Mouse (Mus musculus): Measurements from ENCODE around the gene Gm5134. TPM values are rescaled to one million over a fixed set of nuclear protein-coding genes. Genes with fewer than 3 reads are reported as not detected.
A peak's percentile ranks its signal among the peaks of the same experiment; 100 is the strongest.

Gene Gm5134
- total RNA-seq, 2 experiments from 2014 or later = not detected

DNA sequence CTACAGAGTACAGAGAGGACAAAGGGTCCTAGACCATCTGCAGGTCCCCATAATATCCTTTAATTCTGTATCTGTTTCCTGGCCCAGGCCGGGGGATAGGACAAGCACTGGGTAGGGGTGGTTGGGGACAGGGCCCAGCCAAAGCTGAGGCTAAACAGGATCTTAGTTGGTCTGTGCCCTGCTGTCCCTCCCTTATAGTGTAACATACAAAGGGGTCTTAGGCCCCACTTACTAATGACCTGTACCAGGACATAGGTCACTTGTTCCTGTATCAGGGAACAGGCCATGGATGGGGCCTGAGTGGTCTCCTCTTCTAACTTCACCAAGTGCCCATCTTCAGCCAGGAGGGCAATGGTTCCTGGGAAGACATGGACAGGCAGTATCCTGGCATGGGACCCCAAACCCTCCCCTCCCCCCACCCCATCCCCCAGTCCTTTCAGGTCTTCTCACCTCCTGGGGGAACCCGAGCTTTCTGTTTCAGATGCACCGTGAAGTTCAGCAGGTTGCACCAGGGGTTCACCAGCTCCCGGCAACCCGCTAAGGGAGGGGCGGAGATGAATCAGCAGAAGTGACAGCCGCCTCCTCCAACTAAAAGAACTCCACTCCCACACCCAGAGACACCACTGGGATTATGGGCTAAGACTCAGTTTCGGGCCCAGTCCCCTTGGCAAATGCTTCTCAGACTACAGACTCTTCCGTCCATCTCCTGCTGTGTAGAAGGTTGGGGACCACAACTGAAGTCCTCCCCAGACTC lies 14.7 kb upstream of the Gm5134 start:
- no peak for DNase-seq

DNA sequence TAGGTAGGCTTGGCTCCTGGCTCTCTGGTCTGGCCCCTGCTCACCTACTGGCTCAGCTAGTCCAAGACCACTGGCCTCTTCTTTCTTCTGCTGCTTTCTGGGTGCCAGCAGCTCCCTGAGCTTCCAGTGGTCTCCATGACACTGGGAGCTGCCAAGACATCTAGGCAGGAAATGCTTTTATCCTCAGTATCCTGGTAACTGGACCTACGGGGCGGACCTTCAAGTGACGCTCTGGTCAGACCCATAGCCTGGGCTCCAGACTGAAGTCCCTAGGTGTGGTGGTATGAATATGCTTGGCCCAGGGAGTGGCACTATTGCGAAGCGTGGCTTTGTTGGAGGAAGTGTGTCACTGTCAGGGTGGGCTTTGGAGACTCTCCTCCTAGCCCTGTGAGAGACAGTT lies 13.8 kb upstream of the Gm5134 start, which contains the start of gene Gm867:
TSS of gene Gm867 (minus strand) at position 153 of the 400 bp plus-strand sequence.
- DNase-seq = no peak

DNA sequence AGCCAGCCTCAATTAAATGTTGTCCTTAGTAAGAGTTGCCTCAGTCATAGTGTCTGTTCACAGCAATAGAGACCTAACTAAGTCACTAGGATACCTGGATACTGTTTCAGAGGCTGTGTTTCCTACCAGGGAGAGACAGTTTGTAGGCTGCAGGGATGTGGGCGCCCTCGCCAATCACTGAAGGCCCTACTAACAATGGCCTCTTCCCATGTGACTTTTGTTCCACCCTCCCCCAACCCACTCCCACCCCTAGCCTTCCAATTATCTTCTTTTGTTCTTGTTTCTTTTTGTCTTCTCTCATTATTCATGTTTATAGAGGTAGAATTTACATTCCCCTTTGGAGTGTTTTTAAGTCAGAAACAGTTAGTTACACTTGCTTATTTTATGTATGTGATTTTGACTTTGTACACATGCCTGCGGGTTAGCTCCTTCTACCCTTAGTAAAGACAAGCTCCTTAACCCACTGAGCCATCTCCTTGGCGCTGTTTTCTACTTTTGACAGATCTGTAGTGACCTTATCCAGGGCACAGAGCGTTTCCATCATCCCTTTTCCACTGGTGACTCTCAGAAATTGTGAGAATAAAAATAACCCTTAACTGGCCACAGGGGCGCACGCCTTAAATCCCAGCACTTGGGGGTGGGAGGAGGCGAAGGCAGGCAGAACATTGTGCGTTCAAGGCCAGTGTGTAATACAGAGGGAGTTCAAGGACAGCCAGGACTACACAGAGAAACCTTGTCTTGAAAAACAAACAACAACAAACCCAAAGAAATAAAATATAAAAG lies 13.1 kb upstream of the Gm5134 start:
- no peak for DNase-seq

DNA sequence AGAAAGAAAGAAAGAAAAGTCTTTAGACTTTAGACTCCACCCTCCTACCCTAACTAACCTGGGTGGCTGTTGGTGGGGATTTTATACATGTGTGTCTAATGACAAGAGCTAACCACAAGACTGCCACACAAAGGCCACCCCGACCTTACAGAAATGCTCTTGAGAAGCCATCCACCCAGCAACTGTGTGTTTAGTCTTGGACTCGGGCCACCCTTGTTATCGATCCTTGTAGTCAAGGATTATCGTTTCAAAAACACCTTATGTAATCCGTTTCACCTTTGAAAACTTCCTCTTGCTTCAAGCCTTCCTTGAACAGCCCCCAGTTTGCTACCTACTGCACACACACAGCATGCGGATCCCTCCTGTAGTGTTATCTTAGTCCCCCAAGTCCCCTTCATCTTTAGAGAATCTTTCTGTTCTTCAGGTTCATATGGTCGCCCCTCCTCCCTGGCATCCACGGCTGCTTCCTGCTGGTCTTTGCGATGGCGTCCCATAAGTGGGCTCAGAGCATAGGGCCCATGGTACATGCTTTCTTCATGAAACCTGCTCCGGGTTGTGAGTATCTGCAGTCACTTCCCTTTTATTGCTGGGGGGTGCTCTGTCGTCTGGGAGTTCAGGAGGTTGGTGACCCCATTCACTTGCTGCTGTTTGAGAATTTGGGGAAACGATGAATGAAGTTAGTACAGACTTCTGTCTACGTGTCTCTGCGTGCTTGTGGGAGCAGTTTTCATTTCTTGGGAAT lies 11.4 kb upstream of the Gm5134 start, which contains the start of gene Vpreb3:
TSS of gene Vpreb3 (plus strand) at position 322 of the 742 bp plus-strand sequence.
- no peak for DNase-seq

DNA sequence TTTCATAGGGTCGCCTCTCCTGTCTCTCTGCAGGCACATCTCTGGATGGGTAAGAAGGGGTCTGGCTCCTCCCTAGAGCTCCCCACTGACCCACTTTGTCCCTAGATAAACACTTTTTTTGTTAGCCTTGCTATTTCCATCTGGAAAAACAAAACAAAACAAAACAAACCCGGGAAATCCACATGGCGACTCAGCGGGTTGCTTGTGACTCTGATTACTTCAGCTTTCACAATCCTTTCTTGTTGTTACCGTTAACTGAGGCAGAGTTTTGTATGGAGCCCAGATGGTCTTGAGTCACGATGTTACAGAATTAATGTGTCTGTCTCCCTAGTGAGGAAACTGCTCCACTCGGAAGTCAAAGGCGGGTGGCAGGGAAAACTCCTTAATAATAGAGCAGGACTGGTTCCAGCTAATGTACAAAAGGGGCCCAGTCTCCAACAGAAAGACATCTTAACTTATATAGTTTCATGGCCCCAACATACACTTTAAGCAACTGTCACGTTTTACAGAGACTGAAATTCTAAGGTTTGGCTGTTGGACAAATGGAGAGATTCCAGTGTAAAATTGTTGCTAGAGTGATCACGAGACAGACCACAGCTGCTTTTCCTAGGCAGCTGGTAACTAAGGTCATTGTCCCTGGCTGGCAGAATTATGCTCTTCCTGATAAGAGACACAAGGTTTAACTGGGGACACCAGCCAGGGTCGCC lies 10.1 kb upstream of the Gm5134 start:
- DNase-seq = no peak

DNA sequence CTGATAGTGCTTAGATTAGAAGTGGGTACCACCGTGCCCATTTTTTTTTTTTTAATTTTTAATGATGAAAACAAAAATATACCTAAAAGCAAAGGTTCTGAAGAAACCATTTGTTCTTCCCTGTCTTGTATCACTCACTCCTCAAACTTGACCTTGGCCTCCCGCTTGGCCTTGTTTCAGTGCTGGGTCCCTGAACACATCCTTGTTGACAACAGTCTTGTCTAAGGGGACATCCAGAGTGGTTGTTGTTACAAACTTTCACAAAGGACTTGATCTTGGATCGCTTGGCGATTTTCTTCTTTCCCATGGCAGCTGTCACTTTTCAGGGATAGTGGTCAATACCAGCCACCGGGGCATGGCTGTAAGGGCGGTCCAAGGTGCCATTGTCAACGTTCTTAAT lies 9.1 kb upstream of the Gm5134 start:
- DNase-seq = no peak

DNA sequence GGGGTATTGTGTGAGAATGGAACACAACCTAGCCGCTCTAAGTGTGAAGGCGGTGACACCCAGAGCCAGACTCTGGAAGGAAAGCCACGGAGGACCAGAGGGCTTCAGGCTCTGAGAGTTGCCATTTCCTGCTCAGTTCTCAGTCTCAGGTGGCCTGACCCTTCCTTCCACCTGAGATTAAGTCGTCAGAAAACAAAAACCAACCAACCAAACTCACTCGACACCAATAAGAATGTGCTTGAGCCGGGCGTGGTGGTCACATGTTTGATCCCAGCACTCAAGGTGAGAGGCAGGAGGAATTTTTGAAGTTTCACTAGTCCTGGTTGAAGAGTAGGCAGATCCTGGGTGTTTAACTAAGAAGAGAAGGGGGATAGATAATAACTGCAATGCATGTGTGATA lies 8.4 kb upstream of the Gm5134 start:
- DNase-seq = no peak

DNA sequence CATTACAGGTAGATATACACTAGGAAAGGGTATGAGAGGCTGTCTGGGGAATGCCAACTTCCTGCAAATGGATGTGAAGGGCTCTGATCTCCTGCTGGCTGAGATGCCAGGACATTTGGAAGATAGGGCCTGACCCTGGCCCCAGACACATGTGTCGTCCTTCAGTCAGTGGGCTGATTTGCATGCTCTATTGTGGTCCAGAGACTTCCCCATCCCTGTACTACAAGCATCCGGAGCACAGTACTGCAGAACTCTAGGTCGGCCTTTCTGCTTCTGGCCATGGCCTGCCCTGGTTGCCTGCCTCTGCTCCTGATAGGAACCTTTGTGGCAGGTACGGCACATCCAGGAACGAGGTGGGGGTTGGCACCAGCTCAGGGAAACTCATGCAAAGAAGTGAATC lies 6.2 kb upstream of the Gm5134 start:
- no peak for DNase-seq

DNA sequence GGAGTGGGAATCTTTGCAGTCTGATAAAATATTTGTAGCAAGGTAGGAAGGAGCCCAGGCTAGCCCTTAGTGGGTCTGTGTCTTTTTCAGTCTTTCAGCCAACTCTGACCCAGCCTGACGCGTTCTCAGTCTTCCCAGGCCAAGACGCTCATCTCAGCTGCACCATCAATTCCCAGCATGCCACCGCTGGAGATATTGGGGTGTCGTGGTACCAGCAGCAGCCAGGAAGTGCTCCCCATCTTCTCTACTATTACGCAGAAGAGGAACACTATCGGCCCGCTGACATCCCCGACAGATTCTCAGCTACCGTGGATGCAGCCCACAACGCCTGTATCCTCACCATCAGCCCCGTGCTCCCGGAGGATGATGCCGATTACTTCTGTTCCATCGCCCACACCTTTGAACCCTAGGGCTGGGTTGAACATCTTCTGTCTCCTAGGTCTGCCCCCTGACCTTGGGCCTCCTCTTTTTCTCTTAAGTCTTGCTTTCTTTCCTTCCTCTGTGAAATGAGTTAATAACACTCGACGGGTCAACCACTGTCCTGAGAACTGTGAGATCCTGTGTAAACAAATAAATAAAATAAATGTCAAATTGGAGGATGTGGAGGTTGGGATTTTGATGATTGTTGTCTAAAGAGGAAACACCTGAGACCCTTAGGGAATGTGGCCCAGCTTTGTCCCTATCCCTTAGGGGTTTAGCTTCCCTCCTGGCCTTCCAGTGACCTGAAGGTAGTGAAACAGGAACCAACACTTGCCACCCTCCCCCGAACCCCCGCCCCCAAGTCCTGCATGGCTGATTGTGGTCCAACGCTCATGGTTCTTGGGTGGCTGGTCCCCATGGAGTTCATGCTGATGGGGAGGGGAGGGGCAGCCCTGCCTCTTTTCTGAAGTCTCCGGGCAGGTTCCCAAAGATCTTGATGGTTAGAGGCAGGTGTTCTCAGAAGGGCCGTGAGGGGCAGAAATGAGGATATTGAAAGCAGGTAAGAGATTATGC lies 5.0 kb upstream of the Gm5134 start:
- no peak for DNase-seq

DNA sequence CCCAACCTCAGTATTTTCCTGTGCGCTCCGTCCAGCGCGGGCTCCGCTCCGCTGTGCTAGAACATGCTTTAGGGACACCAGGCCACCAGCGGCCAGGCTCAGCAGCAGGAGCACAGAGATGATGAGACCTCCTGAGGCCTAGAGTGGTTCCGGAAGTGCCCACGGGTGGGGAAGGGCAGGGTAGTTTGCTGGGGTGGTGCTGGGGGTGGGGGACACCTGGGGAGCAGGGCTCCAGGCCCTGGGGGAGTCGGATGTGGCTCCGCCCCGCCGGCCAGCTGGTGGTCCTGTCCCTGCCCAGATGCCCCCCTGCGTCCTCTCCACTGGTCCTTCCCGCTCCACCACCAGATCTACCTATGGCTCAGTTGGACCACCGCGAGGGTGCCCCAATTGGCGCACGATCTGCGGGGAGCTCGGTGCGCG lies 3.5 kb upstream of the Gm5134 start:
- DNase-seq = no peak

DNA sequence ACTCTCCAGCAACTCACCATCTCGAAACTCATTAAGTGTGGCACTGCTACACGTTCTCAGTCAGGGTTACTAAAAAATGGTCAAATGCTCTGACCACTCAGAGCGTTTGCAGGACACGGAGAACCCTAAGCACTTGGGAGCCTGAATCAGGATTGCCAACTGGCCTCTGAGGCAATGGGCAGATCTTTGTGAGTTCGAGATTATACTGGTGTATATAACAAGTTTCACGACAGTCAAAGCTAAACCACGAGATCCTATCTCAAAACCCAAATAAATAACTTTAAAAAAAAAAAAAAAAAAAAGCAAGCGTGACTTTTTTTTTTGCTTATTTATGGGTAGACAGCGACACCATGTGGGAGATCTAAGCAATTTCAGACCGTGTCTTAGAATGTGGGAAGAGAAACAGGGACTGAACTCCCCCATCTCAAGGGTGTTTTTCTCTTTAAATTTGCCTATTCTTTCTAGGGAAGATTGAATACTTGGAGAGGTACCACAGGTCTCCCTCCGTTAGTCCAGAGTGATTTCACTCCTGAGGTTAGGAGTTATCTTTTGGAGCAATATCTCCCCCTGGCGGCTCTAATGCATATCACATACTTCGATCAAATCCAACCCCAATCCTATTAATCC lies 2.8 kb upstream of the Gm5134 start:
- DNase-seq = peak; percentile 41

DNA sequence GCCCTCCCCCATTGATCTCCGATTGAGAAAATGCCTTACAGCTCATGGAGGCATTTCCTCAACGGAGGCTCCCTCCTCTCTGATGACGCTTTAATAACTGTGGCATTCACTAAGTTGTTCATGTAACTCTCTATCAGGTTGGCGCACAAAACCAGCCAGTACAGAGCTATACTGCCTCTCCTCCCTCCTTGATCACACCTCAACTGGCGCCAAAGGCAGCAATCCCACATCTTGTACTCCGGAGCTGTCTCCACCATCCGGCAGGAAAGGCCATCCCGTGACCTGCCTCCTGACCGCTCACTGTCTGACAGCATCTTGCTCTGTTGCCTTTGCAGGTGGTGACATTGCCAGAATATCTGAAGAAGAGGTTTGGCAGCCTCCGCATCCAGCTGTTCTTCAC lies 19.5 kb downstream of the Gm5134 start:
- no peak for DNase-seq

DNA sequence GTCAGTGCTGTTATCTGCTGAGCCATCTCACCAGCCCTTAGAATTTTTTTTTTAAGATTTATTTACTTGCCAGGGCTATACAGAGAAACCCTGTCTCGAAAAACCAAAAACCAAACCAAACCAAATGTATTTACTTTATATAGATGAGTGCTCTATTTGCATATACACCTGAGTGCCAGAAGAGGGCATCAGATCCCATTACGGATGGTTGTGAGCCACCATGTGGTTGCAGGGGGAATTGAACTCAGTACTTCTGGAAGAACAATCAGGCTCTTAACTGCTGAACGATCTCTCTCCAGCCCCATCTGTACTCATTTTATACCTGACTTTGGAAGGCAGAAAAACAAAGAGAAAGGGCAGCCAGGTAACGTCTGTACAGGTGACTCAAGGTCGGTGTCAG lies 20.9 kb downstream of the Gm5134 start:
- DNase-seq = no peak

DNA sequence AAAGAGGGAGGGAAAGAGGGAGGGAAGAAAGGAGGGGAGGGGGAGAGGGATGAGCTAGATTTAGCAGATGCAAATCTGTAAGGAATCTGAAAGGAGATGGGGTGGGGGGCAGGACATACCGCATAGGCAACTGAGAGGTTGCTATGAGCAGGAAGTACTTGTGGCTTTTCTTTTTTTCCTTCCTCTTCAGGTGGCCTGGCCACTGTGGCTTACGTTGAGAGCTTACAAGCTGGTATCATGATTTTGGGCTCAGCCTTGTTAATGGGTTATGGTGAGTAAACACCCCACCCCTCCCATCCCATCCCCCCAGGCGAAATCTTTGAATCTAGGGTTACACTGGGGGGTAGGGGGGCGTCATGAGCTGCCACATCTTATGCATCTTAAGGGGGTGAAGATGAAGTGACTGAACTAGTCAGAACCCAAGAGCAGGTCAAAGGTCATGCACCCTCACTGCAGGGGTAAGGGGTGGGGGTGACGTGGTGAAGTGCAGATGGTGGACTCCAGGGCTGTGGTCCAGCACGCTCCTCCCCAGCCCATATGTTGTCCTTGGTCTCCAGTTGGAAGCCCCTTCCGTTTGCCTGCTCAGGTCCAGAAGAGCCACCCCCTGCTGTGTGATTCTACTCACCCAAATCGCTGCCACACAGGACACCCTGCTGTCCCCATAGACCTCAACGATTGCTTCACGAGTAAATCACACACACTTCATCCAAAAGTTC lies 24.0 kb downstream of the Gm5134 start:
- DNase-seq = no peak

DNA sequence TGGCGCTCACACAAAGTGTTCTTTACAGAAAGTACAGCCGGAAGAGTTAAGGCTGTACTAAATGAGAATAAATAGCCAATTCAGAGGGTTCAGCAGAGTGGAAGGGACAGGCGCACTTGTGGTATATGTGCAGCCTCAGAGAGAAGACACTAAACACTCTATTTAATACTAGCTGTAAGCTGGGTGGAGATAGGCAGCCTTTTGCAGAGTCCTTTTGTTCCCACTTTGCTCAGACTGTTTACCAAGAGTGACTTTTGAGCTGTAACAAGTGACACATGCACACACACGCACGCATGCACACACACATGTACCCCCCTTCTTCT lies 24.5 kb downstream of the Gm5134 start:
- no peak for DNase-seq

DNA sequence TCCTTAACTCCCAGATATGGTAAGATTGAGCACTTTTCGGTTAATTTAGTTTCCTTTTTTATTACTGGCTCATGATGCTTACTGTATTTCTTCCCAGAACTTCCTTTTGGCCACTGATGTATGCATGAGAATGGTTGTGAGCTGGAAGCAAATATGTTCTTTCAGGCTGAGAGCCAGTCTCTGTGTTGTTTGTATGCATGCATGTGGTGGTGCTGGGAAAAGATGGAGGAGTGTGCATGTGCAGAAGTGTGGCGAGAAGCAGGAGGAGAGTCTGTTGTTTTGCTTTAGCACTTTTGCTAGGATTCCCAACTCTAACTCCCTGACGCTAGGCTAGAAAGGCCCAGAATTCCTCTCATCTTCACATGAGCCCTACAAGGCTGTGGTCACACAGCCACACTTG lies 25.1 kb downstream of the Gm5134 start:
- DNase-seq = no peak

DNA sequence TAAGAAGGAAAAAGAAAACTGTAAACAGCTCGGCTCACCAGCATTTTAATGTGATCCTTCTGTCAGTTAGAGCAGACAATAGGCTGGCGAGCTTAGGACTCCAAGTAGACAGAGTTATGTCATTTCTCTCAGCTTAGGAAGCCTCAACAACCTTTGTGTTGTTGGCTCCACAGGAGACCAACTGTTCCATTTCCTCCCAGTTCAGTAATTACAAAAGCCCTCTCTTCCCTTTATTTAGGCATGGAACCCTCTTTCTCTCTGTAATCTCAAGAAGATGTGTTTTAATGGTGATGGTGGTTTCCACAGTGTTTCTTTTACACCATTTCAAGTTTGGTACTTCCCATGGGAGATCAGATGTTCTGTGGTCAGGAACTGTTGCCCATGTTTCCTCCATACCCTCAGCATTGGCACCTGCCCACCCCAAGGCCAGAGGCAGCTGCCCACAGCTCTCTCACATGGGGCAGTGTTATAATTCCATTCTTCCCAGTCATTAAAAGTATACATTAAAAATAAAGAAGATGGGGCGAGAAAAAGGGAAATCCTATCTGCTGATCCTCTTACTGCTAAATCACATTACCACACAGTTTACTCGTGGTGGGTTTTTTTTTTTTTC lies 36.2 kb downstream of the Gm5134 start:
- DNase-seq = no peak

DNA sequence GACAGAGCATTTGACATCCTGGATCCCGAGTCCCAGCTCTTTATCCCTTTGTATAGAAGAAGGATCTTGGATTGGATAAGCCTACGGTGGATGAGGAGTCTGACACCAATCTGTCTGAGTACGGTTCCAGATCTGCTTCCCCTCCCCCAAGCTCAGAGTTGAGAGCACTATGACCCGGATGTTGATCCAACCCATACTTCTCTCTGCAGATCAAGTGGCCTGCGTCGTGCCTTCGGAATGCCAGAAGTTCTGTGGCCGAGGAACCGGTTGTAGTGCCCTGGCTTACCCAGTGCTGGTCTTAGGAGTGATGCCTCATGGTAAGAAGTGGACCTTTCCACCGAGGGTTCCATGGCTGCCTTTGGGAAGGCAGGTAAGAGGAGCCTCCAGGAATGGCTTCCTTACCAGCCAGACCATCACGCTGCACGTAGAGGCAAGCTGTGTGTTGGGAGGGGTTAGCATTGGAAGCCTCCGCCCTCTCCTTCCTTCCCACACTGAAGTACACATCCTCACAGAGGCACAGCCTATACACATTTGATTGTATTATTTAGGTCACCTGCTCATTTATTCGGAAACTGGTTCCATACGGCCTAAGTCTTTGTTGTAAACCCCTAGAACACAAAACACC lies 39.4 kb downstream of the Gm5134 start:
- no peak for DNase-seq

Measured in gastrocnemius, postnatal 10 days (tissue).